Mouse (Mus musculus) kidney, postnatal 14 days (tissue): ENCODE measurements around the gene Tpst2.

ENCODE experiments used
- DNase-seq: peaks from one replicate; pipeline ENCODE4 v3.0.0; 2022; ENCODE audit warnings: mixed read lengths

Gene Tpst2

GRCm38 (mm10) chr5:112339215-112339614, 62.7 kb downstream of the Tpst2 start:
- DNase-seq: no peak

- DNase-seq: peak; percentile 90
Measured at GRCm38 (mm10) chr5:112342463-112343204, 66.1 kb downstream of the Tpst2 start, which contains the start of the genes Srrd and Hps4. Gene Srrd, minus strand, starts transcription at chr5:112343040. Gene Hps4, plus strand, starts transcription at chr5:112343083.

- DNase-seq: no peak
Measured at GRCm38 (mm10) chr5:112343205-112343595, 66.7 kb downstream of the Tpst2 start.

- DNase-seq: peak; percentile 25
Measured at GRCm38 (mm10) chr5:112344092-112344960, 67.8 kb downstream of the Tpst2 start.

- no peak for DNase-seq
Measured at GRCm38 (mm10) chr5:112346211-112346965, 69.9 kb downstream of the Tpst2 start.

GRCm38 (mm10) chr5:112349169-112349568, 72.7 kb downstream of the Tpst2 start:
- no peak for DNase-seq

GRCm38 (mm10) chr5:112355493-112355892, 79.0 kb downstream of the Tpst2 start:
- DNase-seq: no peak

GRCm38 (mm10) chr5:112355910-112356309, 79.4 kb downstream of the Tpst2 start, which contains the start of gene Gm6583:
Gene Gm6583, minus strand, starts transcription at chr5:112356033.
- DNase-seq: no peak

GRCm38 (mm10) chr5:112356322-112356721, 79.8 kb downstream of the Tpst2 start:
- peak; percentile 33 for DNase-seq

GRCm38 (mm10) chr5:112359520-112359919, 83.0 kb downstream of the Tpst2 start:
- no peak for DNase-seq

- DNase-seq: no peak
Measured at GRCm38 (mm10) chr5:112360077-112360476, 83.6 kb downstream of the Tpst2 start.

GRCm38 (mm10) chr5:112364184-112364797, 87.8 kb downstream of the Tpst2 start:
- no peak for DNase-seq
